In the genomic region with DNA sequence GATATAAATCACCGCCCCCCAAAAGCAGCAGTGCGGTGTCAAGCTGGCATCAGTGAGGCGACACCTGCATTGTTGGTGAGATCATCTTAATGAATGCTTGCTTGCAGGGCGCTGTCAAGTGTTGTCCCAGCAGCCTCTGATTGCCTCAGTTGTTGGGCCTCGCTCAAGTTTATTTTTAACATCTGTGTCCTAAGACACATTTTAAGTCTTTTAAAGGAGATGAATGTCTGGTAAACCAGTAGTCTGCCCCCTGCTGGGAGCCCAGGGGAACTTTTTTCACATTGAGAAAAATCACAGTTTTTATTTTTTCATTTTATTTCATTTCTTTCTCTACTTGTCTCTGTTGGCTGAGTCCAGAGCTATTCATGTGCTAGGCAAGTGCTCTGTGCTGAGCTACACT, we compare ENCODE assay signal across 7 mouse cellular contexts. TPM values are rescaled to one million over a fixed set of nuclear protein-coding genes. Genes with fewer than 3 reads are reported as not detected.
A peak's percentile ranks its signal among the peaks of the same experiment; 100 is the strongest.
DNase-seq lines count a peak whose midpoint lies in the region; ATAC-seq and TF ChIP-seq lines count a peak whose summit lies in the region.

No protein-coding gene starts in this region.

- H3K27me3 ChIP-seq in kidney, postnatal 0 days (ENCODE audit: insufficient read depth, low read length), result no peaks in the 10 kb centered on the region
- no peaks in the 10 kb centered on the region for H3K27me3 ChIP-seq in kidney, embryonic 15.5 days
- no peaks in the 10 kb centered on the region for H3K27me3 ChIP-seq in lung, embryonic 14.5 days (ENCODE audit: insufficient read depth, low read length)

- no peaks in the 10 kb centered on the region for H3K9me3 ChIP-seq in kidney, postnatal 0 days (replicated peaks; ENCODE audit: low read length)
- H3K9me3 ChIP-seq in kidney, embryonic 15.5 days (replicated peaks), result no peaks in the 10 kb centered on the region
- H3K9me3 ChIP-seq in lung, embryonic 14.5 days (ENCODE audit: low read depth, low read length), result no peaks in the 10 kb centered on the region

- H3K27ac ChIP-seq in kidney, postnatal 0 days, result no peak overlapping the region
- H3K27ac ChIP-seq in kidney, embryonic 15.5 days, result no peak overlapping the region
- H3K27ac ChIP-seq in lung, embryonic 14.5 days (ENCODE audit: low read depth), result no peak overlapping the region

- no peaks in the 10 kb centered on the region for H3K36me3 ChIP-seq in kidney, postnatal 0 days (ENCODE audit: insufficient read depth, low read length)
- no peaks in the 10 kb centered on the region for H3K36me3 ChIP-seq in kidney, embryonic 15.5 days
- H3K36me3 ChIP-seq in lung, embryonic 14.5 days (ENCODE audit: insufficient read depth), result no peaks in the 10 kb centered on the region

- H3K4me2 ChIP-seq in kidney, postnatal 0 days (ENCODE audit: low read length), result no peak overlapping the region
- no peak overlapping the region for H3K4me2 ChIP-seq in kidney, embryonic 15.5 days
- no peak overlapping the region for H3K4me2 ChIP-seq in lung, embryonic 14.5 days

- TF ChIP-seq CTCF in kidney, postnatal 0 days (IDR thresholded peaks at IDR 0.05; ENCODE audit: low read depth), result peak; percentile 74
- peak; percentile 67 for TF ChIP-seq CTCF in lung, embryonic 14.5 days (IDR thresholded peaks at IDR 0.05; ENCODE audit: low read depth)

- H3K4me1 ChIP-seq in kidney, postnatal 0 days (replicated peaks; ENCODE audit: insufficient read depth, low read length), result no peaks in the 10 kb centered on the region
- no peaks in the 10 kb centered on the region for H3K4me1 ChIP-seq in kidney, embryonic 15.5 days
- H3K4me1 ChIP-seq in lung, embryonic 14.5 days (ENCODE audit: insufficient read depth), result no peaks in the 10 kb centered on the region

- no peak for ATAC-seq in kidney, postnatal 0 days (replicated peaks; ENCODE audit: low FRiP score, low read depth)
- ATAC-seq in kidney, embryonic 15.5 days (replicated peaks; ENCODE audit: low FRiP score), result no peak
- ATAC-seq in lung, embryonic 14.5 days (ENCODE audit: insufficient read depth), result no peak

- WGBS in kidney, postnatal 0 days, result 82% methylated on average over 5 of the region's 5 CpGs
- 83% methylated on average over 5 of the region's 5 CpGs for WGBS in kidney, embryonic 15.5 days
- WGBS in lung, embryonic 14.5 days, result 72% methylated on average over 5 of the region's 5 CpGs

- peak; percentile 61 for DNase-seq in kidney, postnatal 0 days (ENCODE audit: low spot score)
- peak; percentile 33 for DNase-seq in ES-CJ7 (ENCODE audit: low read depth, low spot score)
- DNase-seq in T-cell, adult 2 months (ENCODE audit: low spot score), result peak; percentile 15
- DNase-seq in lung, embryonic 14.5 days, result peak; percentile 66
- DNase-seq in c-Kit-positive CD71-positive TER-119-positive erythroid progenitor cells, embryonic 14.5 days (ENCODE audit: low spot score), result no peak
- no peak for DNase-seq in left cerebral cortex, adult 8-10 months (ENCODE audit: low spot score in 2 of 2)

- H3K9ac ChIP-seq in kidney, postnatal 0 days (ENCODE audit: low read depth, low read length), result no peak overlapping the region
- no peak overlapping the region for H3K9ac ChIP-seq in kidney, embryonic 15.5 days
- no peak overlapping the region for H3K9ac ChIP-seq in lung, embryonic 14.5 days

- H3K4me3 ChIP-seq in kidney, postnatal 0 days (replicated peaks; ENCODE audit: low read depth, low read length), result no peak overlapping the region
- H3K4me3 ChIP-seq in kidney, embryonic 15.5 days (replicated peaks), result no peak overlapping the region
- H3K4me3 ChIP-seq in lung, embryonic 14.5 days (ENCODE audit: low read depth, low read length), result no peak overlapping the region

RNA-seq across cellular contexts. Expression of a gene that starts 34.3 kb away (rescaled TPM):
- 17.4 and 17.6 TPM in 2 replicates for polyA plus RNA-seq in kidney, postnatal 0 days (2015; fragmentation: Nextera tagmentation; extraction: Ambion mirVana)
- 12.0 and 12.2 TPM in 2 replicates for polyA plus RNA-seq in kidney, embryonic 15.5 days (2015; fragmentation: Nextera tagmentation; extraction: Ambion mirVana)
- polyA plus RNA-seq in lung, embryonic 14.5 days (2014; fragmentation: Nextera tagmentation; extraction: Ambion mirVana), result 21.5 TPM in 2 replicates
- total RNA-seq in left cerebral cortex, adult 8-10 months (2022), result 100 to 1,000 TPM; 106 to 135 (median 117) TPM

Comparison
In these comparisons a context has a peak if more than half of its experiments do, and no peak if none do; other contexts are left out.
1. DNase-seq: peak in kidney, postnatal 0 days (single experiment), ES-CJ7 (single experiment), T-cell, adult 2 months (single experiment) and lung, embryonic 14.5 days (single experiment); none in c-Kit-positive CD71-positive TER-119-positive erythroid progenitor cells, embryonic 14.5 days (single experiment) and left cerebral cortex, adult 8-10 months (0 of 2).